9 mouse cellular contexts compared by ENCODE assay signal in genomic region chr13:51647770-51648169, GRCm38 (mm10). TPM values are rescaled to one million over a fixed set of nuclear protein-coding genes. Genes with fewer than 3 reads are reported as not detected.
DNase-seq lines count a peak whose midpoint lies in the region; ATAC-seq and TF ChIP-seq lines count a peak whose summit lies in the region.
"Had no signal": no experiment of that assay in that cellular context is flagged by ENCODE, and none has a peak within 500 bp of the region (broad histone marks: within the 10 kb centered on the region; RNA-seq: fewer than 3 reads in every experiment).

No protein-coding gene starts in this region.

- ATAC-seq in forebrain, embryonic 11.5 days (replicated peaks; ENCODE audit: low FRiP score), result no peak
- no peak for ATAC-seq in forebrain, embryonic 15.5 days (replicated peaks)
- no peak for ATAC-seq in midbrain, embryonic 12.5 days (ENCODE audit: low FRiP score, low read depth)
- ATAC-seq in midbrain, postnatal 0 days (ENCODE audit: low FRiP score), result no peak
- ATAC-seq in kidney, embryonic 16.5 days (ENCODE audit: low FRiP score, low TSS enrichment), result no peak
- ATAC-seq in stomach, embryonic 16.5 days (ENCODE audit: insufficient read depth, low FRiP score), result no peak

- H3K4me2 ChIP-seq in forebrain, embryonic 11.5 days (ENCODE audit: low read depth, low read length, severe bottlenecking), result peak overlapping the region; percentile 29; the same call in 1 of the 2 replicates
- H3K4me2 ChIP-seq in forebrain, embryonic 15.5 days (replicated peaks), result no peak overlapping the region
- peak overlapping the region; percentile 69 for H3K4me2 ChIP-seq in midbrain, embryonic 12.5 days (replicated peaks)
- H3K4me2 ChIP-seq in midbrain, postnatal 0 days (ENCODE audit: low read depth, low read length, poor library complexity, severe bottlenecking), result no peak overlapping the region
- peak overlapping the region; percentile 75 for H3K4me2 ChIP-seq in kidney, embryonic 16.5 days (replicated peaks; ENCODE audit: low read depth, low read length)
- H3K4me2 ChIP-seq in stomach, embryonic 16.5 days (ENCODE audit: low read depth, low read length), result peak overlapping the region; percentile 75

- H3K36me3 ChIP-seq in forebrain, embryonic 11.5 days (ENCODE audit: control insufficient read depth, insufficient read depth, low read length), result no peaks in the 10 kb centered on the region; the same call in 1 of the 2 replicates
- no peaks in the 10 kb centered on the region for H3K36me3 ChIP-seq in forebrain, embryonic 15.5 days
- peaks cover 3% of the 10 kb centered on the region; the same call in 1 of the 2 replicates for H3K36me3 ChIP-seq in midbrain, embryonic 12.5 days
- no peaks in the 10 kb centered on the region for H3K36me3 ChIP-seq in midbrain, postnatal 0 days (ENCODE audit: insufficient read depth, low read length)
- H3K36me3 ChIP-seq in kidney, embryonic 16.5 days (ENCODE audit: insufficient read depth, low read length), result peaks cover 6% of the 10 kb centered on the region; the same call in 1 of the 2 replicates
- no peaks in the 10 kb centered on the region; the same call in 1 of the 2 replicates for H3K36me3 ChIP-seq in stomach, embryonic 16.5 days (ENCODE audit: control insufficient read depth, insufficient read depth, low read length)

- TF ChIP-seq CTCF in midbrain, postnatal 0 days (IDR thresholded peaks at IDR 0.05), result no peak

- H3K27me3 ChIP-seq in forebrain, embryonic 11.5 days (ENCODE audit: control insufficient read depth, insufficient read depth, low read length), result no peaks in the 10 kb centered on the region
- no peaks in the 10 kb centered on the region for H3K27me3 ChIP-seq in forebrain, embryonic 15.5 days
- no peaks in the 10 kb centered on the region for H3K27me3 ChIP-seq in midbrain, embryonic 12.5 days
- H3K27me3 ChIP-seq in midbrain, postnatal 0 days (ENCODE audit: insufficient read depth, low read length), result no peaks in the 10 kb centered on the region
- H3K27me3 ChIP-seq in kidney, embryonic 16.5 days (ENCODE audit: insufficient read depth, low read length), result no peaks in the 10 kb centered on the region
- H3K27me3 ChIP-seq in stomach, embryonic 16.5 days (ENCODE audit: control insufficient read depth, insufficient read depth, low read length), result no peaks in the 10 kb centered on the region

- WGBS in forebrain, embryonic 11.5 days, result 88% methylated on average over 3 of the region's 3 CpGs
- 95% methylated on average over 3 of the region's 3 CpGs for WGBS in forebrain, embryonic 15.5 days
- 87% methylated on average over 3 of the region's 3 CpGs for WGBS in midbrain, embryonic 12.5 days
- 89% methylated on average over 3 of the region's 3 CpGs for WGBS in midbrain, postnatal 0 days
- WGBS in kidney, embryonic 16.5 days, result 75% methylated on average over 3 of the region's 3 CpGs
- 87% methylated on average over 3 of the region's 3 CpGs for WGBS in stomach, embryonic 16.5 days

- H3K27ac ChIP-seq in forebrain, embryonic 11.5 days (ENCODE audit: low read depth, low read length), result no peak overlapping the region
- H3K27ac ChIP-seq in forebrain, embryonic 15.5 days (replicated peaks), result no peak overlapping the region
- no peak overlapping the region for H3K27ac ChIP-seq in midbrain, embryonic 12.5 days (replicated peaks)
- H3K27ac ChIP-seq in midbrain, postnatal 0 days (ENCODE audit: low read depth, low read length), result no peak overlapping the region
- peak overlapping the region; percentile 55; the same call in 1 of the 2 replicates for H3K27ac ChIP-seq in kidney, embryonic 16.5 days (ENCODE audit: low read length)
- H3K27ac ChIP-seq in stomach, embryonic 16.5 days (ENCODE audit: low read length), result no peak overlapping the region

- no peaks in the 10 kb centered on the region for H3K9me3 ChIP-seq in forebrain, embryonic 11.5 days (ENCODE audit: control insufficient read depth, low read length)
- no peaks in the 10 kb centered on the region for H3K9me3 ChIP-seq in forebrain, embryonic 15.5 days
- H3K9me3 ChIP-seq in midbrain, embryonic 12.5 days, result no peaks in the 10 kb centered on the region
- no peaks in the 10 kb centered on the region for H3K9me3 ChIP-seq in midbrain, postnatal 0 days (ENCODE audit: low read length)
- H3K9me3 ChIP-seq in kidney, embryonic 16.5 days (ENCODE audit: low read length), result no peaks in the 10 kb centered on the region
- H3K9me3 ChIP-seq in stomach, embryonic 16.5 days (replicated peaks; ENCODE audit: control insufficient read depth, low read length), result no peaks in the 10 kb centered on the region

- peak overlapping the region; percentile 9 for H3K4me3 ChIP-seq in forebrain, embryonic 11.5 days (ENCODE audit: low read depth, low read length)
- H3K4me3 ChIP-seq in forebrain, embryonic 15.5 days, result no peak overlapping the region
- H3K4me3 ChIP-seq in midbrain, embryonic 12.5 days, result 0 out of 2 replicates have a peak overlapping the region, but pooled peaks have one; percentile 33
- no peak overlapping the region for H3K4me3 ChIP-seq in midbrain, postnatal 0 days (ENCODE audit: low read depth, low read length)
- H3K4me3 ChIP-seq in kidney, embryonic 16.5 days (ENCODE audit: low read length), result peak overlapping the region; percentile 55
- peak overlapping the region; percentile 49 for H3K4me3 ChIP-seq in stomach, embryonic 16.5 days (replicated peaks; ENCODE audit: low read length)

- H3K9ac ChIP-seq in forebrain, embryonic 11.5 days (ENCODE audit: low read length), result no peak overlapping the region
- no peak overlapping the region for H3K9ac ChIP-seq in forebrain, embryonic 15.5 days (replicated peaks)
- H3K9ac ChIP-seq in midbrain, embryonic 12.5 days (replicated peaks), result no peak overlapping the region
- no peak overlapping the region for H3K9ac ChIP-seq in midbrain, postnatal 0 days (replicated peaks; ENCODE audit: low read length, poor library complexity, severe bottlenecking)
- H3K9ac ChIP-seq in kidney, embryonic 16.5 days (replicated peaks; ENCODE audit: low read length), result no peak overlapping the region
- H3K9ac ChIP-seq in stomach, embryonic 16.5 days (ENCODE audit: low read length), result peak overlapping the region; percentile 39; the same call in 1 of the 2 replicates

- no peak for DNase-seq in forebrain, embryonic 11.5 days (ENCODE audit: low spot score)
- no peak for DNase-seq in midbrain, postnatal 0 days (ENCODE audit: low spot score)
- DNase-seq in spleen, adult 12 weeks (ENCODE audit: low spot score), result no peak
- no peak for DNase-seq in embryo, embryonic 10 days (ENCODE audit: low spot score)
- DNase-seq: spleen, adult 18-20 months had no signal

- peaks cover 12% of the 10 kb centered on the region for H3K4me1 ChIP-seq in forebrain, embryonic 11.5 days (replicated peaks; ENCODE audit: control insufficient read depth, insufficient read depth, low read length)
- H3K4me1 ChIP-seq in forebrain, embryonic 15.5 days, result peaks cover 35% of the 10 kb centered on the region
- peaks cover 36% of the 10 kb centered on the region for H3K4me1 ChIP-seq in midbrain, embryonic 12.5 days
- 0 out of 2 replicates have a peak, but pooled peaks cover 4% of the 10 kb centered on the region for H3K4me1 ChIP-seq in midbrain, postnatal 0 days (ENCODE audit: insufficient read depth, low read length)
- peaks cover 34% of the 10 kb centered on the region for H3K4me1 ChIP-seq in kidney, embryonic 16.5 days (ENCODE audit: insufficient read depth, low read length)
- peaks cover 26% of the 10 kb centered on the region for H3K4me1 ChIP-seq in stomach, embryonic 16.5 days (ENCODE audit: control insufficient read depth, insufficient read depth, low read length)

RNA-seq across cellular contexts. Expression of gene Cks2, which starts 2.7 kb away (rescaled TPM):
- 415 and 452 TPM in 2 replicates for polyA plus RNA-seq in forebrain, embryonic 11.5 days (2014; fragmentation: Nextera tagmentation; extraction: Ambion mirVana)
- polyA plus RNA-seq in forebrain, embryonic 15.5 days (2015; fragmentation: Nextera tagmentation; extraction: Ambion mirVana), result 130 and 152 TPM in 2 replicates
- polyA plus RNA-seq in midbrain, embryonic 12.5 days (2016; fragmentation: Nextera tagmentation; extraction: Ambion mirVana), result 244 and 257 TPM in 2 replicates
- 16.3 and 23.0 TPM in 2 replicates for total RNA-seq in midbrain, postnatal 0 days (2014; rRNA removed)
- 19.0 and 20.0 TPM in 2 replicates for polyA plus RNA-seq in midbrain, postnatal 0 days (2015; fragmentation: Nextera tagmentation; extraction: Ambion mirVana)
- polyA plus RNA-seq in kidney, embryonic 16.5 days (2015; fragmentation: Nextera tagmentation; extraction: Ambion mirVana), result 348 and 370 TPM in 2 replicates
- polyA plus RNA-seq in stomach, embryonic 16.5 days (2015; fragmentation: Nextera tagmentation; extraction: Ambion mirVana), result 262 and 274 TPM in 2 replicates

RNA-seq across cellular contexts. Expression of gene Secisbp2, which starts 3.7 kb away (rescaled TPM):
- 26.0 and 26.6 TPM in 2 replicates for polyA plus RNA-seq in forebrain, embryonic 11.5 days (2014; fragmentation: Nextera tagmentation; extraction: Ambion mirVana)
- 33.3 and 37.7 TPM in 2 replicates for polyA plus RNA-seq in forebrain, embryonic 15.5 days (2015; fragmentation: Nextera tagmentation; extraction: Ambion mirVana)
- 35.2 and 39.3 TPM in 2 replicates for polyA plus RNA-seq in midbrain, embryonic 12.5 days (2016; fragmentation: Nextera tagmentation; extraction: Ambion mirVana)
- 15.2 and 15.7 TPM in 2 replicates for total RNA-seq in midbrain, postnatal 0 days (2014; rRNA removed)
- 16.7 and 19.4 TPM in 2 replicates for polyA plus RNA-seq in midbrain, postnatal 0 days (2015; fragmentation: Nextera tagmentation; extraction: Ambion mirVana)
- polyA plus RNA-seq in kidney, embryonic 16.5 days (2015; fragmentation: Nextera tagmentation; extraction: Ambion mirVana), result 32.9 and 37.1 TPM in 2 replicates
- 22.6 and 24.4 TPM in 2 replicates for polyA plus RNA-seq in stomach, embryonic 16.5 days (2015; fragmentation: Nextera tagmentation; extraction: Ambion mirVana)

Comparison
In these comparisons a context has a peak if more than half of its experiments do, and no peak if none do; other contexts are left out.
1. H3K4me2 ChIP-seq: peak in forebrain, embryonic 11.5 days (single experiment), midbrain, embryonic 12.5 days (single experiment), kidney, embryonic 16.5 days (single experiment) and stomach, embryonic 16.5 days (single experiment); none in forebrain, embryonic 15.5 days (single experiment) and midbrain, postnatal 0 days (single experiment).
2. H3K4me3 ChIP-seq: peak in forebrain, embryonic 11.5 days (single experiment), midbrain, embryonic 12.5 days (single experiment), kidney, embryonic 16.5 days (single experiment) and stomach, embryonic 16.5 days (single experiment); none in forebrain, embryonic 15.5 days (single experiment) and midbrain, postnatal 0 days (single experiment).